Mouse (Mus musculus): ENCODE measurements around the gene Enc1.

Gene Enc1

DNA sequence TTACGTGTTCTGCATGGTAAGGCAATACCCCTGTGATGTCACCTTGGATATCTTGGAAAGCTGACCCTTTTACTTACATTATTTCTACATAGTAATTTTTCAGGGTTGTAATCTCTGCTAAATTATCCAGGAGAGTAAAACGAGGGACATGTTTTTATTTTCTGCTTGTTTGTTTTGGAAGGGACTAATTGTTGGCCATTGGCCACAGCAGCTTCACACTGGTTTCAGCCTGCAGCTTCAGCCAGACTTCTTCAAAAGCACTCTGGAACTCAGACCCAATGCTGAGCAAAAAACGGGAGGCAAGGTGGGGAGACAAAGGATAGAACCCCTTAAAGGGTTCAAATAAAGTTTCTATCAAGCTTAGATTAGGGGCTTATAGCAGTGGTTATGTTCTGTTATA lies 10.8 kb upstream of the Enc1 start:
- DNase-seq = no peak

GRCm38 (mm10) chr13:97233092-97233491 lies 7.8 kb upstream of the Enc1 start:
- no peak for DNase-seq

- DNase-seq = peak; percentile 57
Measured at GRCm38 (mm10) chr13:97234785-97235417, 6.0 kb upstream of the Enc1 start.

DNA sequence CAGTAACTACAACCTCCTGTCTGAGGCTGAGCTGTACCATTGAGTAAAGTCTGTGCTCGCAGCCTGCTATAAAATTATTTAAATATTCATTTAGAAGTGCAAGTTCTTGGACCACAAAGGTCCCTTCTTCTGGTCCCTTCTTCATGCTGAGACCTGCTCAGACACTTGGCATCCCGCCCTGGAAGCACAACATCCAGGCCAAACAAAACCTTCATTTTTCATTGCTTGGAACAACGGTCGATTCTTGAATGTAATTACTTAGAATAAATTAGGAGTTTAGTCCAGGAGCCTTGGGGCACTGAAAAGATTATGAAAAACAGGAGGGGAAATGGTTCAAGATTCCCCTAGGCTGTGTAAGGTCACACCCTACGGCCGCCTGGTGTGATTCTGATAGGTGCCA lies 5.0 kb upstream of the Enc1 start:
- DNase-seq = no peak

DNA sequence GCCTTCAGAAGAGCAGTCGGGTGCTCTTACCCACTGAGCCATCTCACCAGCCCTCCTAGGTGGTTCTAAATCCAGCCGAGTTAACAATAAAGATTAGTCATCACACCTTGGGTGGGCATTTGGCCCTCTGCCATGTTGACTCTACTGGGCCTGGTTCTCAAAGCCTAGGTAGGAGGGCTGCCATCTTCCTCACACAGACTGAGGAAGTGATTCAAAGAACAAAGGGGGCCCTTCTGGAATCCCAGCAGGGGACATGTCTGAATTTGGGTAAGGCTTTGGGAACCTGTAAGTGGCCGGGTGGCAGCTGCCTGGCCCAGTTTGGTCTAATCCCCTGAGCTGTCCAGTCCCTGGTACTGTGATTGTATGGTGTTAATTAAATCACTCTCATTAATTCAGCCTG lies 3.2 kb upstream of the Enc1 start:
- DNase-seq = no peak

DNA sequence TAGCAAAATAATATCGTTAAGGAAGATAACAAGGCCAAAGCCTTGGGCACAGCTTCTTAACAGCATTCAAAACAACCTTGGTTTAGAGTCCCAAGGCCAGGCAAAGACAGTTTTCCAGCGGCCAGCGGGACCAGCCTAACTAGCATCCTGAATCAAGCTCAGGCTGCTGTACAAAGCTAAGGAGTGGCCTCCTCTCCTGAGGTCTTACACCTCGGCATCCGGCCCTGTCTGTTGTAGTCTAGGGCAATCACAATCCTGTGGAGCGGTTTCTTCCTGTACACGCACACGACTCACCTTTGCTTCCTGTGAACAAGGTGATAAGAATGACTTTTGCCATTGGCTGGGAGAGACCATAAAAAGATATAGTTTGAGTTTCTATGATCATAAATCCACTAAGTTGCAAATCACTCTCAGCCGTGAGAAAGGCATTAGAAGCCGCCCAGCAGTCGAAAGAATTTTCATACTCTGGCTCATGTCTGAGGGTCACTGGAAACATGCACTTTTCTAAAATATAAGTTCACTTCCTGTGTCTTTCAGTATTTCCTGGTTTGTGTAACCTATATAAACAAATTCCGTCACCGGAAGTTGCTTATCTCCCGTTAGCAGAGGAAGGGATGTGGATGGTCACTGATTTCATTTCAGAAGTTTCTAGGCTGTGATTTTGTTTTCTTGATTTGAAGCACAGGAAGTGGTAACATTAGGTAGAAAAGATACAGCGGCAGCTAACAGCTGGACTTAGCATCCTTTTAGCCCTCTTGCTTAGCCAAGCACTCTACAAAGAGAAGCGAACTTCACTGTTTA lies 2.5 kb upstream of the Enc1 start:
- DNase-seq = no peak

- peak; percentile 19 for DNase-seq
Measured at GRCm38 (mm10) chr13:97239343-97240180, 1.3 kb upstream of the Enc1 start.

GRCm38 (mm10) chr13:97240279-97240964 lies 483 bp upstream of the Enc1 start:
- DNase-seq = peak; percentile 18

- no peak for DNase-seq
Measured at GRCm38 (mm10) chr13:97241787-97242280, 929 bp downstream of the Enc1 start.

DNA sequence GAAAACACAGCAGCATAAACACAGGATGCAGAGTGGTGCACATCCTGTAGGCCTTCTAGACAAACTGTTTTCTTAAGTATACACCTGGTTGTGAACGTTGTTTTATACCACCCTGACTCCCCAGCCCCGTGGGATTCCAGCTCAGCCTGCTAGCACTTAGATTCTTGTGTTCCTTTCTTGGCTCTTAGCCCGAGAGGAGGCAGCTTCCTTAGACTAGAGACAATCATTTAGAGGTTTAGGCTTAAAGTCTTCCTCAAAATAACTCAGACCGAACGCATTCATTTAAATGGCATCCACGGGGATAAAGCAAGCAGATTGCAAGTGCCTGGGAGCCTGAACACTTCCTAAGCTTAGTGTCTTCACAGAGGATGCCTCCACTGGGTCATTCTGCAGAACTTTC lies 1.8 kb downstream of the Enc1 start:
- no peak for DNase-seq

- DNase-seq = no peak
Measured at GRCm38 (mm10) chr13:97243962-97244711, 3.2 kb downstream of the Enc1 start.

GRCm38 (mm10) chr13:97244712-97245105 lies 3.8 kb downstream of the Enc1 start:
- no peak for DNase-seq

DNA sequence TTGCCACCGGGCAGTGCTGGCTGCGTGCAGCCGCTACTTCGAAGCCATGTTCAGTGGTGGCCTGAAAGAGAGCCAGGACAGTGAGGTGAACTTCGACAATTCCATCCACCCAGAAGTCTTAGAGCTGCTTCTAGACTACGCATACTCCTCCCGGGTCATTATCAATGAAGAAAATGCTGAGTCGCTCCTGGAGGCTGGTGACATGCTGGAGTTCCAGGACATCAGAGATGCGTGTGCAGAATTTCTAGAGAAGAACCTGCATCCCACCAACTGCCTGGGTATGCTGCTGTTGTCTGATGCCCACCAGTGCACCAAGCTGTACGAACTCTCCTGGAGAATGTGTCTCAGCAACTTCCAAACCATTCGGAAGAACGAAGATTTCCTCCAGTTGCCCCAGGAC lies 4.3 kb downstream of the Enc1 start:
- DNase-seq = no peak

DNA sequence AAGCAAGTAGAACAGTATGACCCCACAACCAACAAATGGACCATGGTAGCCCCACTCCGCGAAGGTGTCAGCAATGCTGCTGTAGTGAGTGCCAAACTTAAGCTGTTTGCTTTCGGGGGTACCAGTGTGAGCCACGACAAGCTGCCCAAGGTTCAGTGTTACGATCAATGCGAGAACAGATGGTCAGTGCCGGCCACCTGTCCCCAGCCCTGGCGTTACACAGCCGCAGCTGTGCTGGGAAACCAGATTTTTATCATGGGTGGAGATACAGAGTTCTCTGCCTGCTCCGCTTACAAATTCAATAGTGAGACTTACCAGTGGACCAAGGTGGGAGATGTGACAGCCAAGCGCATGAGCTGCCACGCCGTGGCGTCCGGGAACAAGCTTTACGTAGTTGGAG lies 5.3 kb downstream of the Enc1 start:
- DNase-seq = no peak

DNA sequence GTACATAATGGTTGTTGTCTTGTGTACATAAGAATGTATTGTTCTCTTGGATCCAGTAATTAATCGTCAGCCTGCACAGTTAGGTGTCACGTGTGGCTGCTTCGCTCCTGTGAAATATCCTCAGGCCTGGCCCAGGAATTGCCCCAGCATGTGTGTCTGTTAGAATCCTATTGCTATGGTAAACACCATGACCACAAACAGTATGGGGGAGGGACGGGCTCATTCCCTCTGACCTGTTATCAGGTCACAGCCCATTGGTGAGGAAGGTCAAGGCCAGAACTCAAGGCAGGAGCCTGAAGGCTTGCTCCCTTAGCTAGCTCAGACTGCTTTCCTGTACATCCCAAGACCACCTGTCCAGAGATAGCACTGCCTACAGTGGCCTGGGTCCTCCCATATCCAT lies 6.8 kb downstream of the Enc1 start:
- no peak for DNase-seq

DNA sequence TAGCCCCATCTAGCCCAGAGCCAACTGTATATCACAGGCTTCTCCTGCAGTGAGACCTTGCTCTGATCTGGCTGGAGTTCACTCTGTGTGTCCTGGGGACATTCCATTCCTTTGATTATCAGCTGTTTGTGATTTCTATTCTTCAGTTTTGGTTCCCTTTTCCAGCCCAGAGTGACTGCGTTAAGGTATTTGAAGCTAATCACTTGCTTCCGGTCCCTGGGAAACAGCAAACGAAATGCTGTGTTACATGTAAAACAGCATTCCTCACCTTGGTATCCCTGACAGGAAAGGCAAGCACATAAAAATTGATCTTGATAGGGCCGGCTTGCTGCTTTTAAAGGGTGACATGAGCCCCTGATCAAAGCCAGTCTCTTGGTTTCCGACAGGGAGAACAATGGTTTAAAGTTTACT lies 8.2 kb downstream of the Enc1 start:
- DNase-seq = no peak

DNA sequence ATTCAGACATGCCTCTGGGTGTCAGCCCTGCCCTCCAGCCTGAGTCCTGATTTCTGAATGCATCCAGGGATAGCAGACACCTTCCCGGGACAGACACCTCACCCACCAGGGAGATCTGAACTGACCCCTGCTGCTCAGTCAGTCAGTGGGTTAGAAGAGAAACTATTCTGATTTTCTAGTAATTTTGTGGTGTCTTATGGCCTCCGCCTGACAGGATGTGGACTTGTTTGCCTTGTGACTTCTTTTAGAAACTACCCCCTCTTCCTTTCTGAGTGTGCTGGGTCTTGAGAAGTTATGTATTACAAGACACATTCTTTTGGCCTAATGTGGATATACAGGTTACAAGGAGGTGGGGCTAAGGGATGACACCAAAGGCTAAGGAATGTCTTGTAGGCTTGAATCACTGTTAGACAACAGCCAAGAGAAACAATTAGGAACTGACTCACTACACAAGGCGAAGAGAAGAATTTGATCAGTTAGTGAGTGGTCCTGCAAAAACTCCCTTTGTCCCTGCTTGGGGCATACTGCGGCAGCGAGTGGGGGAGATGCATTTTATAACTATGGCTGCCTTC lies 8.7 kb downstream of the Enc1 start:
- DNase-seq = no peak

GRCm38 (mm10) chr13:97250148-97250547 lies 9.2 kb downstream of the Enc1 start:
- DNase-seq = no peak

GRCm38 (mm10) chr13:97250551-97251380 lies 9.9 kb downstream of the Enc1 start:
- no peak for DNase-seq

DNA sequence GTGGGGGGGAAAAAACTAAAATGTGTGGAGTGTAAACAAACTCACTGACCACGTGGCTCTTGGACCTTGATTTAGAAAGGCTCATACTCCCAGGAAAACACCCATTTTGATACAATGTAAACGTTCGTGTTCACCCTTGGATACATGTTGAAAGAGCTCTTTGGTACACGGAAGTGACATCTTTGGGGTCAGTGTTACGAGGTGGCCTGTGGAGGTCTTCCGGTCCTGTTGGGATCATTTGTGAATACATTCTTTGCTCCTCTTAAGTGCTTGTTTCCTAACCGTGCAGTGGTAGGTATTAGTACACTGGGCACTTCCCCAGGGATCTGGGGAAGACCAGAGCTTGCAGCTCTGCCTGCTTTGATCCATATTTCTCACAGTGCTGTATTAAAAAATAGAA lies 10.8 kb downstream of the Enc1 start:
- no peak for DNase-seq

- DNase-seq = no peak
Measured at GRCm38 (mm10) chr13:97252469-97252868, 11.6 kb downstream of the Enc1 start.

Data from cerebellum, adult 11 months (tissue).